10 mouse cellular contexts compared by ENCODE assay signal in the genomic region with DNA sequence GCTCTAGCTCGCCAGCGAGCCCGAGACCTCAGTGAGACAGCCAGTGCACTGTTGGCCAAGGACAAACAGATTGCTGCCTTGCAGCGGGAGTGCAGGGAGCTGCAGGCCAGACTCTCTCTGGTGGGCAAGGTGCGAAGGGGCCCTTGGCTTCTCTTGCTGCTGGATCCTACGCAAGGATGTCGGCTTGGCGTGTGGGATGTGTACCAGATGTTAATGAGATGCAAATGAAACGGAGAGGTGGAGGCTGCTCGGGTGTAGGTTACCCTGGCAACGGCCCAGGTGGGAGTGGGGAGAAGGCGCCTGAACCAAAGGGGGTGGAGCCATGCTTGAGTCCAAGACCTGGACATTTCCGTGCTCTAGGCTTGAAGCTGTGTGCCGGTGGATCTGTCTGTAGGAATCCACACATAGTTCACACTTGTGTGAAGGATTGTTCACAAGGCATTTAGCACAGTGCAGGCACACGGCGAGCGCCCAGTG. TPM values are rescaled to one million over a fixed set of nuclear protein-coding genes. Genes with fewer than 3 reads are reported as not detected.
DNase-seq lines count a peak whose midpoint lies in the region; ATAC-seq lines count a peak whose summit lies in the region.
"Had no signal": no experiment of that assay in that cellular context is flagged by ENCODE, and none has a peak within 500 bp of the region (broad histone marks: within the 10 kb centered on the region; RNA-seq: fewer than 3 reads in every experiment).

No protein-coding gene starts in this region.

- H3K4me1 ChIP-seq in heart, embryonic 11.5 days (ENCODE audit: control insufficient read depth, insufficient read depth, low read length) = peaks cover 8% of the 10 kb centered on the region
- H3K4me1 ChIP-seq in embryonic facial prominence, embryonic 15.5 days = peaks cover 25% of the 10 kb centered on the region
- peaks cover 30% of the 10 kb centered on the region for H3K4me1 ChIP-seq in limb, embryonic 10.5 days
- peaks cover 32% of the 10 kb centered on the region; the same call in 1 of the 2 replicates for H3K4me1 ChIP-seq in neural tube, embryonic 14.5 days (ENCODE audit: control insufficient read depth, insufficient read depth, low read length)

- no peaks in the 10 kb centered on the region for H3K36me3 ChIP-seq in heart, embryonic 11.5 days (ENCODE audit: control insufficient read depth, insufficient read depth, low read length)
- H3K36me3 ChIP-seq in embryonic facial prominence, embryonic 15.5 days = no peaks in the 10 kb centered on the region
- no peaks in the 10 kb centered on the region for H3K36me3 ChIP-seq in limb, embryonic 10.5 days
- H3K36me3 ChIP-seq in neural tube, embryonic 14.5 days (ENCODE audit: control insufficient read depth, insufficient read depth, low read length) = no peaks in the 10 kb centered on the region

- ATAC-seq in heart, embryonic 11.5 days (replicated peaks; ENCODE audit: insufficient number of reproducible peaks, low FRiP score, low TSS enrichment) = no peak
- ATAC-seq in embryonic facial prominence, embryonic 15.5 days (ENCODE audit: insufficient number of reproducible peaks, low FRiP score, low TSS enrichment, low read depth) = 0 out of 2 replicates have a peak, but pooled peaks have one; percentile 2
- peak; percentile 79 for ATAC-seq in neural tube, embryonic 14.5 days (ENCODE audit: low read depth)

- peaks cover 88% of the 10 kb centered on the region for H3K27me3 ChIP-seq in heart, embryonic 11.5 days (ENCODE audit: control insufficient read depth, insufficient read depth, low read length)
- peaks cover 81% of the 10 kb centered on the region for H3K27me3 ChIP-seq in embryonic facial prominence, embryonic 15.5 days
- peaks cover 97% of the 10 kb centered on the region for H3K27me3 ChIP-seq in limb, embryonic 10.5 days (ENCODE audit: low read depth, poor library complexity, severe bottlenecking)
- peaks cover 6% of the 10 kb centered on the region; the same call in 1 of the 2 replicates for H3K27me3 ChIP-seq in neural tube, embryonic 14.5 days (ENCODE audit: control insufficient read depth, insufficient read depth, low read length)
- H3K27me3 ChIP-seq: CH12.LX had no signal

- no peaks in the 10 kb centered on the region for H3K9me3 ChIP-seq in heart, embryonic 11.5 days (replicated peaks; ENCODE audit: control insufficient read depth, low read length)
- H3K9me3 ChIP-seq in embryonic facial prominence, embryonic 15.5 days (replicated peaks) = no peaks in the 10 kb centered on the region
- H3K9me3 ChIP-seq in limb, embryonic 10.5 days (replicated peaks) = no peaks in the 10 kb centered on the region
- no peaks in the 10 kb centered on the region for H3K9me3 ChIP-seq in neural tube, embryonic 14.5 days (ENCODE audit: control insufficient read depth, low read length)

- 2% methylated on average over 17 of the region's 17 CpGs for WGBS in heart, embryonic 11.5 days (ENCODE audit: insufficient replicate concordance)
- WGBS in embryonic facial prominence, embryonic 15.5 days = 3% methylated on average over 17 of the region's 17 CpGs
- WGBS in limb, embryonic 10.5 days = 1% methylated on average over 17 of the region's 17 CpGs
- WGBS in neural tube, embryonic 14.5 days = under 1% methylated on average over 17 of the region's 17 CpGs

- H3K4me2 ChIP-seq in heart, embryonic 11.5 days = peak overlapping the region; percentile 75
- H3K4me2 ChIP-seq in embryonic facial prominence, embryonic 15.5 days (replicated peaks) = peak overlapping the region; percentile 91
- H3K4me2 ChIP-seq in neural tube, embryonic 14.5 days (ENCODE audit: low read depth, low read length) = peak overlapping the region; percentile 94

- H3K27ac ChIP-seq in heart, embryonic 11.5 days (ENCODE audit: low read depth, low read length) = no peak overlapping the region
- no peak overlapping the region for H3K27ac ChIP-seq in embryonic facial prominence, embryonic 15.5 days (replicated peaks)
- peak overlapping the region; percentile 70; the same call in 1 of the 2 replicates for H3K27ac ChIP-seq in limb, embryonic 10.5 days
- peak overlapping the region; percentile 69 for H3K27ac ChIP-seq in neural tube, embryonic 14.5 days (ENCODE audit: low read depth, low read length)
- H3K27ac ChIP-seq: macrophage had no signal

- no peak overlapping the region for H3K9ac ChIP-seq in heart, embryonic 11.5 days (ENCODE audit: low read depth, low read length)
- H3K9ac ChIP-seq in embryonic facial prominence, embryonic 15.5 days = peak overlapping the region; percentile 33; the same call in 1 of the 2 replicates
- H3K9ac ChIP-seq in neural tube, embryonic 14.5 days (replicated peaks; ENCODE audit: low read depth, low read length) = peak overlapping the region; percentile 66

- no peak for DNase-seq in heart, adult 8-10 months (ENCODE audit: low spot score)
- DNase-seq in WW6 (ENCODE audit: low read depth, low spot score) = peak; percentile 90
- DNase-seq in kidney, adult 18-20 months = peak; percentile 64
- DNase-seq in limb, embryonic 10.5 days (ENCODE audit: low spot score) = peak; percentile 64
- DNase-seq in urinary bladder, postnatal 4 days (ENCODE audit: low spot score in 2 of 2) = no peak

- H3K4me3 ChIP-seq in heart, embryonic 11.5 days (ENCODE audit: low read depth, low read length) = peak overlapping the region; percentile 43
- peak overlapping the region; percentile 50 for H3K4me3 ChIP-seq in embryonic facial prominence, embryonic 15.5 days (replicated peaks)
- H3K4me3 ChIP-seq in limb, embryonic 10.5 days = peak overlapping the region; percentile 58
- H3K4me3 ChIP-seq in neural tube, embryonic 14.5 days (ENCODE audit: low read depth, low read length) = peak overlapping the region; percentile 69

RNA-seq across cellular contexts. Expression of a gene that starts 3.2 kb away (rescaled TPM):
- 0.72 and 1.2 TPM in 2 replicates for polyA plus RNA-seq in heart, embryonic 11.5 days (2014; fragmentation: Nextera tagmentation; extraction: Ambion mirVana)
- under 1 TPM in 3 of 4 experiments, not detected in 1; 0.14 to 0.25 (median 0.22) TPM for total RNA-seq in heart, adult 8-10 months (2022)
- 4.0 and 5.9 TPM in 2 replicates for polyA plus RNA-seq in embryonic facial prominence, embryonic 15.5 days (2015; fragmentation: Nextera tagmentation; extraction: Ambion mirVana)
- 0.74 and 2.9 TPM in 2 replicates for polyA plus RNA-seq in limb, embryonic 10.5 days (2016; fragmentation: Nextera tagmentation; extraction: Ambion mirVana)
- 47.8 and 55.2 TPM in 2 replicates for polyA plus RNA-seq in neural tube, embryonic 14.5 days (2014; fragmentation: Nextera tagmentation; extraction: Ambion mirVana)

RNA-seq across cellular contexts. Expression of a gene that starts 26.2 kb away (rescaled TPM):
- polyA plus RNA-seq in heart, embryonic 11.5 days (2014; fragmentation: Nextera tagmentation; extraction: Ambion mirVana) = 114 and 120 TPM in 2 replicates
- 10 to 100 TPM; 37.1 to 52.2 (median 38.0) TPM for total RNA-seq in heart, adult 8-10 months (2022)
- 158 and 165 TPM in 2 replicates for polyA plus RNA-seq in embryonic facial prominence, embryonic 15.5 days (2015; fragmentation: Nextera tagmentation; extraction: Ambion mirVana)
- polyA plus RNA-seq in limb, embryonic 10.5 days (2016; fragmentation: Nextera tagmentation; extraction: Ambion mirVana) = 187 and 191 TPM in 2 replicates
- polyA plus RNA-seq in neural tube, embryonic 14.5 days (2014; fragmentation: Nextera tagmentation; extraction: Ambion mirVana) = 137 and 139 TPM in 2 replicates

RNA-seq across cellular contexts. Expression of a gene that starts 29.8 kb away (rescaled TPM):
- 6.7 and 9.4 TPM in 2 replicates for polyA plus RNA-seq in heart, embryonic 11.5 days (2014; fragmentation: Nextera tagmentation; extraction: Ambion mirVana)
- under 1 TPM in 1 of 4 experiments, not detected in 3; 0.89 TPM for total RNA-seq in heart, adult 8-10 months (2022)
- 0.85 and 1.1 TPM in 2 replicates for polyA plus RNA-seq in embryonic facial prominence, embryonic 15.5 days (2015; fragmentation: Nextera tagmentation; extraction: Ambion mirVana)
- polyA plus RNA-seq in limb, embryonic 10.5 days (2016; fragmentation: Nextera tagmentation; extraction: Ambion mirVana) = 2.8 and 4.0 TPM in 2 replicates
- 0.31 and 2.2 TPM in 2 replicates for polyA plus RNA-seq in neural tube, embryonic 14.5 days (2014; fragmentation: Nextera tagmentation; extraction: Ambion mirVana)
- total RNA-seq: CH12.LX had no signal

Comparison
In these comparisons a context has a peak if more than half of its experiments do, and no peak if none do; other contexts are left out.
1. H3K27ac ChIP-seq: peak in limb, embryonic 10.5 days (single experiment) and neural tube, embryonic 14.5 days (single experiment); none in heart, embryonic 11.5 days (single experiment) and embryonic facial prominence, embryonic 15.5 days (single experiment).
2. DNase-seq: peak in WW6 (single experiment), kidney, adult 18-20 months (single experiment) and limb, embryonic 10.5 days (single experiment); none in heart, adult 8-10 months (single experiment) and urinary bladder, postnatal 4 days (0 of 2).
3. Peak in every context shown above with its lines, with median percentiles within 50 percentile points of each other: H3K4me2 ChIP-seq and H3K4me3 ChIP-seq.